ENCODE assay signal across 20 mouse cellular contexts in the genomic region with DNA sequence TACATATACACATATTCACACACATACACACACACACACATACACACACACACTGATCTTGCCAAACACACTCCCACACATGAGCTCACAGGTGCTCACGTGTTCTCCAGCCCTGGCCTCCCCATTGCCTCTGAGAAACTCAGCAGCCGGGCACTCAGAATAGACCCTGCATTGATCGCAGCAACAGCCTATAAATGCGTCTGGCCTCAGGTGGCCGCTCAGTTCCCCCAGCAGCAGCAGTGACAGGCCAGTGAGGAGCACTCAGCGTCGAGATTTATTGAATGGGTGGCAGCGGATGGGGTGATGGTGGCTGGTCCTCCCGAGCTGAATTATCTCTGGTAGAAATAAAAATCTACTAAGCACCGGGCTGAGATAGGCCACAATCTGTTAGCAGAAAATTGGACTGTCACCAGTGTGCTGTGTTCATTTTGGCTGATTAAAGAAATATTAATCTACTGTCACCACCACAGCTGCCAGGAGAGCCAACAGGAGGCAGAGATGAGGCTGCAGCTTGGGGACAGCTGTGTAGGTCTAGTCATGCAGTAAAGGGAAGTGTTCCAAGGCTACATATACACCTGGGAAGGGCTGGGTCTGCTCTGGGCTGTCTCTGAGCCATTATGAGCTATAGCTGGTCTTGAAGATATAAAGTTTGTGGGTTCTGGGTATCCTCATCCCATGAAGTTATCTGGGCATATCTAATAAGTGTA.
DNase-seq lines count a peak whose midpoint lies in the region; ATAC-seq and TF ChIP-seq lines count a peak whose summit lies in the region.
"Had no signal": no experiment of that assay in that cellular context is flagged by ENCODE, and none has a peak within 500 bp of the region (broad histone marks: within the 10 kb centered on the region; RNA-seq: fewer than 3 reads in every experiment).

No protein-coding gene starts in this region.

- no peaks in the 10 kb centered on the region for H3K4me1 ChIP-seq in forebrain, embryonic 12.5 days
- H3K4me1 ChIP-seq in forebrain, embryonic 11.5 days (replicated peaks; ENCODE audit: control insufficient read depth, insufficient read depth, low read length), result no peaks in the 10 kb centered on the region
- no peaks in the 10 kb centered on the region for H3K4me1 ChIP-seq in hindbrain, embryonic 14.5 days (replicated peaks; ENCODE audit: control insufficient read depth, insufficient read depth, low read length)
- H3K4me1 ChIP-seq in neural tube, embryonic 12.5 days, result 0 out of 2 replicates have a peak, but pooled peaks cover 8% of the 10 kb centered on the region
- no peaks in the 10 kb centered on the region for H3K4me1 ChIP-seq in thymus, adult 2 months (replicated peaks; ENCODE audit: control insufficient read depth, insufficient read depth, low read length)
- H3K4me1 ChIP-seq: embryonic facial prominence, embryonic 12.5 days; forebrain, embryonic 13.5 days had no signal

- no peaks in the 10 kb centered on the region for H3K9me3 ChIP-seq in forebrain, embryonic 12.5 days
- no peaks in the 10 kb centered on the region for H3K9me3 ChIP-seq in forebrain, embryonic 11.5 days (ENCODE audit: control insufficient read depth, low read length)
- no peaks in the 10 kb centered on the region for H3K9me3 ChIP-seq in hindbrain, embryonic 14.5 days (ENCODE audit: control insufficient read depth, low read length)
- no peaks in the 10 kb centered on the region for H3K9me3 ChIP-seq in neural tube, embryonic 12.5 days
- H3K9me3 ChIP-seq: embryonic facial prominence, embryonic 12.5 days; forebrain, embryonic 13.5 days; heart, embryonic 12.5 days had no signal

- H3K27me3 ChIP-seq in forebrain, embryonic 12.5 days, result peaks cover 11% of the 10 kb centered on the region; the same call in 1 of the 2 replicates
- no peaks in the 10 kb centered on the region for H3K27me3 ChIP-seq in forebrain, embryonic 11.5 days (ENCODE audit: control insufficient read depth, insufficient read depth, low read length)
- H3K27me3 ChIP-seq in hindbrain, embryonic 14.5 days (ENCODE audit: control insufficient read depth, insufficient read depth, low read length), result no peaks in the 10 kb centered on the region
- no peaks in the 10 kb centered on the region; the same call in 1 of the 2 replicates for H3K27me3 ChIP-seq in neural tube, embryonic 12.5 days (replicated peaks)
- no peaks in the 10 kb centered on the region for H3K27me3 ChIP-seq in thymus, adult 2 months (ENCODE audit: control insufficient read depth, insufficient read depth, low read length)
- H3K27me3 ChIP-seq: embryonic facial prominence, embryonic 12.5 days; forebrain, embryonic 13.5 days had no signal

- no peak for TF ChIP-seq CTCF in thymus, adult 2 months (IDR thresholded peaks at IDR 0.05; ENCODE audit: borderline replicate concordance, control insufficient read depth, extremely low read depth, insufficient read depth, low read length, poor library complexity)

- H3K36me3 ChIP-seq in forebrain, embryonic 12.5 days (replicated peaks), result no peaks in the 10 kb centered on the region
- H3K36me3 ChIP-seq in forebrain, embryonic 11.5 days (ENCODE audit: control insufficient read depth, insufficient read depth, low read length), result no peaks in the 10 kb centered on the region
- no peaks in the 10 kb centered on the region for H3K36me3 ChIP-seq in hindbrain, embryonic 14.5 days (replicated peaks; ENCODE audit: control insufficient read depth, insufficient read depth)
- H3K36me3 ChIP-seq in neural tube, embryonic 12.5 days, result no peaks in the 10 kb centered on the region
- H3K36me3 ChIP-seq in thymus, adult 2 months (ENCODE audit: control insufficient read depth, insufficient read depth, low read length), result no peaks in the 10 kb centered on the region
- H3K36me3 ChIP-seq: embryonic facial prominence, embryonic 12.5 days; G1E; heart, embryonic 12.5 days had no signal

- no peak overlapping the region for H3K4me3 ChIP-seq in forebrain, embryonic 12.5 days (replicated peaks)
- no peak overlapping the region for H3K4me3 ChIP-seq in forebrain, embryonic 11.5 days (ENCODE audit: low read depth, low read length)
- no peak overlapping the region for H3K4me3 ChIP-seq in hindbrain, embryonic 14.5 days (replicated peaks; ENCODE audit: low read length)
- no peak overlapping the region for H3K4me3 ChIP-seq in neural tube, embryonic 12.5 days
- no peak overlapping the region for H3K4me3 ChIP-seq in thymus, adult 2 months (ENCODE audit: control insufficient read depth, insufficient read depth, low read length)
- H3K4me3 ChIP-seq: embryonic facial prominence, embryonic 12.5 days; forebrain, embryonic 13.5 days; heart, embryonic 12.5 days had no signal

- no peak for ATAC-seq in forebrain, embryonic 12.5 days (ENCODE audit: low FRiP score)
- ATAC-seq in forebrain, embryonic 11.5 days (replicated peaks; ENCODE audit: low FRiP score), result no peak
- peak; percentile 27; the same call in 1 of the 2 replicates for ATAC-seq in hindbrain, embryonic 14.5 days (ENCODE audit: low FRiP score)
- ATAC-seq in neural tube, embryonic 12.5 days (ENCODE audit: low FRiP score, low read depth), result peak; percentile 41; the same call in 1 of the 2 replicates
- ATAC-seq: CD4-positive, CD25-positive, alpha-beta regulatory T cell, adult 4 months; forebrain, embryonic 13.5 days; forebrain, postnatal 0 days had no signal

- DNase-seq in forebrain, embryonic 11.5 days (ENCODE audit: low spot score), result no peak
- DNase-seq in layer of hippocampus, adult 9-11 months, result peak; percentile 10
- DNase-seq in layer of hippocampus, postnatal 14 days (ENCODE audit: low spot score in 2 of 2), result no peak
- no peak for DNase-seq in hindbrain, embryonic 14.5 days (ENCODE audit: low spot score)
- DNase-seq in thymus, adult 2 months, result no peak
- no peak for DNase-seq in heart, postnatal 4 days
- DNase-seq: adrenal gland, adult 8-10 months; adrenal gland, postnatal 36 days; B cell, adult 2 months; cerebellum, adult 2 months; cerebellum, postnatal 10 days; forebrain, postnatal 0 days; gastrocnemius, postnatal 14 days had no signal

- no peak for TF ChIP-seq POLR2A in thymus, adult 2 months (IDR thresholded peaks at IDR 0.05; ENCODE audit: control insufficient read depth, extremely low read depth, insufficient read depth, low read length, poor library complexity)

- 79% methylated on average over 10 of the region's 10 CpGs for WGBS in forebrain, embryonic 12.5 days
- WGBS in forebrain, embryonic 11.5 days, result 82% methylated on average over 10 of the region's 10 CpGs
- 40% methylated on average over 10 of the region's 10 CpGs for WGBS in hindbrain, embryonic 14.5 days
- 52% methylated on average over 10 of the region's 10 CpGs for WGBS in neural tube, embryonic 12.5 days
- WGBS in thymus, adult 2 months, result 89% methylated on average over 10 of the region's 10 CpGs

- H3K4me2 ChIP-seq in forebrain, embryonic 12.5 days, result no peak overlapping the region
- no peak overlapping the region for H3K4me2 ChIP-seq in forebrain, embryonic 11.5 days (ENCODE audit: low read depth, low read length, severe bottlenecking)
- H3K4me2 ChIP-seq in hindbrain, embryonic 14.5 days (replicated peaks), result no peak overlapping the region
- no peak overlapping the region for H3K4me2 ChIP-seq in neural tube, embryonic 12.5 days (replicated peaks)
- H3K4me2 ChIP-seq: embryonic facial prominence, embryonic 12.5 days; forebrain, embryonic 13.5 days; heart, embryonic 12.5 days had no signal

- H3K27ac ChIP-seq in forebrain, embryonic 12.5 days, result no peak overlapping the region
- H3K27ac ChIP-seq in forebrain, embryonic 11.5 days (ENCODE audit: low read depth, low read length), result no peak overlapping the region
- H3K27ac ChIP-seq in hindbrain, embryonic 14.5 days, result no peak overlapping the region
- H3K27ac ChIP-seq in neural tube, embryonic 12.5 days, result no peak overlapping the region
- no peak overlapping the region for H3K27ac ChIP-seq in thymus, adult 2 months (ENCODE audit: control insufficient read depth, insufficient read depth, low read length)
- H3K27ac ChIP-seq: embryonic facial prominence, embryonic 12.5 days; forebrain, embryonic 13.5 days had no signal

- H3K9ac ChIP-seq in forebrain, embryonic 12.5 days, result peak overlapping the region; percentile 18; the same call in 1 of the 2 replicates
- H3K9ac ChIP-seq in forebrain, embryonic 11.5 days (ENCODE audit: low read length), result no peak overlapping the region
- H3K9ac ChIP-seq in hindbrain, embryonic 14.5 days, result no peak overlapping the region
- no peak overlapping the region for H3K9ac ChIP-seq in neural tube, embryonic 12.5 days
- H3K9ac ChIP-seq: embryonic facial prominence, embryonic 12.5 days; forebrain, embryonic 13.5 days; forebrain, postnatal 0 days; heart, embryonic 12.5 days had no signal

Comparison
In these comparisons a context has a peak if more than half of its experiments do, and no peak if none do; other contexts are left out.
1. ATAC-seq: peak in hindbrain, embryonic 14.5 days (single experiment) and neural tube, embryonic 12.5 days (single experiment); none in forebrain, embryonic 12.5 days (single experiment) and forebrain, embryonic 11.5 days (single experiment).